Mouse (Mus musculus) layer of hippocampus, postnatal 14 days (tissue): Measurements from ENCODE around the gene Mak. TPM values are rescaled to one million over a fixed set of nuclear protein-coding genes. Genes with fewer than 3 reads are reported as not detected.

Experiments used
- DNase-seq, 2 experiments: peaks; one replicate each; pipeline ENCODE4 v3.0.0; 2021 to 2022; ENCODE audit warnings: low spot score in 2 of 2, mixed read lengths in 1 of 2
- total RNA-seq, 2 experiments: library from RNA; stranded (reverse); gene quantifications; 2 replicates each; pipeline ENCODE4 v1.2.3; 2021

Mak gene
- total RNA-seq, 2 experiments from 2014 or later, result 0.76 to 0.90 TPM

GRCm38 (mm10) chr13:41077921-41078320 lies 1.6 kb downstream of the Mak start:
- DNase-seq, result no peak

- DNase-seq, result no peak
Observed at GRCm38 (mm10) chr13:41073819-41074218, 5.7 kb downstream of the Mak start.

GRCm38 (mm10) chr13:41071617-41072016 lies 7.9 kb downstream of the Mak start:
- no peak for DNase-seq

- DNase-seq, result no peak
Observed at GRCm38 (mm10) chr13:41067618-41068017, 11.9 kb downstream of the Mak start.

GRCm38 (mm10) chr13:41051965-41052364 lies 27.5 kb downstream of the Mak start:
- DNase-seq, result no peak

- DNase-seq, result peak in 1 of 2 experiments; percentile 3
Observed at GRCm38 (mm10) chr13:41047280-41047679, 32.2 kb downstream of the Mak start.

- no peak for DNase-seq
Observed at GRCm38 (mm10) chr13:41045901-41046300, 33.6 kb downstream of the Mak start.

- DNase-seq, result no peak
Observed at GRCm38 (mm10) chr13:41042511-41042910, 37.0 kb downstream of the Mak start.

- no peak for DNase-seq
Observed at GRCm38 (mm10) chr13:41030098-41030497, 49.4 kb downstream of the Mak start.

GRCm38 (mm10) chr13:41022099-41022498 lies 57.4 kb downstream of the Mak start:
- no peak for DNase-seq

GRCm38 (mm10) chr13:41021607-41022006 lies 57.9 kb downstream of the Mak start:
- DNase-seq, result no peak

GRCm38 (mm10) chr13:41020494-41020893 lies 59.0 kb downstream of the Mak start:
- DNase-seq, result no peak

- DNase-seq, result no peak
Observed at GRCm38 (mm10) chr13:41018756-41019591, 60.5 kb downstream of the Mak start.

- DNase-seq, result no peak
Observed at GRCm38 (mm10) chr13:41018236-41018635, 61.3 kb downstream of the Mak start.

GRCm38 (mm10) chr13:41017832-41018231 lies 61.7 kb downstream of the Mak start:
- no peak for DNase-seq

GRCm38 (mm10) chr13:41016797-41017405 lies 62.6 kb downstream of the Mak start:
- DNase-seq, result no peak

- peak; percentile 91 to 95 for DNase-seq
Observed at GRCm38 (mm10) chr13:41015829-41016634, 63.5 kb downstream of the Mak start, which contains the start of gene Tmem14c. Tmem14c (plus strand) TSS chr13:41016292.

- no peak for DNase-seq
Observed at GRCm38 (mm10) chr13:41008946-41009345, 70.6 kb downstream of the Mak start.

- no peak for DNase-seq
Observed at GRCm38 (mm10) chr13:41008271-41008670, 71.2 kb downstream of the Mak start.

- no peak for DNase-seq
Observed at GRCm38 (mm10) chr13:41006244-41006643, 73.3 kb downstream of the Mak start.

- no peak for DNase-seq
Observed at GRCm38 (mm10) chr13:41002001-41002400, 77.5 kb downstream of the Mak start.
